Mouse (Mus musculus) ES-E14 (cell line): ENCODE results near the gene Col6a5. TPM values are rescaled to one million over a fixed set of nuclear protein-coding genes. Genes with fewer than 3 reads are reported as not detected.
A peak's percentile ranks its signal among the peaks of the same experiment; 100 is the strongest.

ENCODE experiments used
- DNase-seq: peaks from one replicate; pipeline ENCODE4 v3.0.0-alpha.2; 2013; ENCODE audit warnings: low read depth, low spot score
- H3K27ac ChIP-seq: 2 replicates; pipeline ENCODE4 v1.5.1; 2012; ENCODE audit warnings: low read depth, mild to moderate bottlenecking, low read length, moderate library complexity, mixed read lengths; ENCODE audit not compliant: poor library complexity, insufficient read depth, severe bottlenecking
- H3K36me3 ChIP-seq: 2 replicates; pipeline ENCODE4 v1.6.1; 2012; ENCODE audit warnings: mild to moderate bottlenecking, low read length, moderate library complexity, mixed read lengths; ENCODE audit not compliant: control insufficient read depth, poor library complexity, insufficient read depth, severe bottlenecking
- H3K4me1 ChIP-seq, 2 experiments: fragments of 150-350 bp in 1 of 2; sonication (generic) in 1 of 2; 2 replicates each; pipeline ENCODE4 v1.6.1; 2012; ENCODE audit warnings: low read length in 2 of 2, mild to moderate bottlenecking in 1 of 2, mixed read lengths in 1 of 2; ENCODE audit not compliant: control insufficient read depth in 2 of 2, insufficient read depth in 2 of 2, poor library complexity in 1 of 2
- H3K4me3 ChIP-seq, 2 experiments: fragments of 150-350 bp in 1 of 2; sonication (generic) in 1 of 2; 2 replicates each; pipeline ENCODE4 v1.5.1; 2012; ENCODE audit warnings: low read length in 2 of 2, low read depth in 1 of 2, mild to moderate bottlenecking in 1 of 2, mixed read lengths in 1 of 2; ENCODE audit not compliant: insufficient read depth in 1 of 2, poor library complexity in 1 of 2, severe bottlenecking in 1 of 2
- H3K9ac ChIP-seq: 2 replicates; pipeline ENCODE4 v1.6.1; 2012; ENCODE audit warnings: low read depth, mild to moderate bottlenecking, low read length, mixed read lengths; ENCODE audit not compliant: poor library complexity, insufficient read depth, severe bottlenecking
- H3K9me3 ChIP-seq: fragments of 150-350 bp; sonication (generic); 2 replicates; pipeline ENCODE4 v1.6.1; 2012; ENCODE audit warnings: low read depth, mild to moderate bottlenecking, low read length; ENCODE audit not compliant: control insufficient read depth, insufficient read depth
- CHD2 ChIP-seq: IDR thresholded peaks from 2 replicates; pipeline ENCODE4 v1.6.1; 2014; ENCODE audit warnings: mild to moderate bottlenecking, low read depth, low read length, inconsistent platforms
- HCFC1 ChIP-seq: IDR thresholded peaks from 2 replicates; pipeline ENCODE4 v1.6.1; 2012; ENCODE audit warnings: low read length, inconsistent platforms, borderline replicate concordance; ENCODE audit not compliant: insufficient read depth
- MAFK ChIP-seq: IDR thresholded peaks from 2 replicates; pipeline ENCODE4 v1.6.1; 2014; ENCODE audit warnings: mild to moderate bottlenecking, low read depth, low read length, inconsistent platforms; ENCODE audit not compliant: insufficient read depth
- ZC3H11A ChIP-seq: IDR thresholded peaks from 2 replicates; pipeline ENCODE4 v1.6.1; 2012; ENCODE audit warnings: low read depth, mild to moderate bottlenecking, inconsistent platforms, low read length, borderline replicate concordance
- ZNF384 ChIP-seq: IDR thresholded peaks from 2 replicates; pipeline ENCODE4 v1.6.1; 2012; ENCODE audit warnings: low read depth, low read length, inconsistent platforms
- in situ Hi-C, 2 experiments: fragments of 600-800 bp; cut with MboI; formaldehyde crosslinking; loops; one replicate each; pipeline ENCODE4 v1.15.1; 2025; ENCODE audit warnings: low sequenced_read_pairs in 2 of 2, inconsistent platforms in 1 of 2; ENCODE audit not compliant: unreplicated experiment in 2 of 2
- total RNA-seq: library from RNA; depleted of rRNA; stranded (reverse); fragments of 300-350 nt; gene quantifications from 2 replicates; pipeline ENCODE4 v1.2.3, GENCODE M21; 2012

Gene Col6a5
- total RNA-seq, 1 experiment: 4.2 TPM

DNA sequence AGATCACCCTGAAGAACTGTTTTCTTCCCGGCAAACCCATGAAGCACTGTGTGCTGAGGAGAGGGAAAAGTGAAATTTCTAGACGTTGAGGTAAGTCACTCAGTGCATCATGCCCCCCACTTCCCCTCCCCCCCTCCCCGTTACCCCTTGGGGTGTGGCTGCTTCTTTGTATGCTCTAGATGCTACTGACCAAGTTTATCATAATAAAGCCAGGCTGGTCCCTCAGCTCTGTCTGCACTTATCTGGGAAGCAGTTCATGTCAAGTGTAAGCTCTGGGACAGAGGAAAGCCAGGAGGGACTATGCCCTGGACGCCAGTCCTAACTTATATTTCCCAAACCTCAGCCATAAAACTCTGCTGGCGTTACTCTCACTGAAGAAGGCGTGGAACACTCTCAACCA lies 53.0 kb downstream of the Col6a5 start:
- DNase-seq: no peak
- no peak for TF ChIP-seq ZNF384
- no peak for TF ChIP-seq CHD2
- TF ChIP-seq HCFC1: no peak
- no peak for TF ChIP-seq ZC3H11A
- no peak for TF ChIP-seq MAFK
- H3K4me1 ChIP-seq: peaks cover 0 to 4% of the 10 kb centered on the region in 2 experiments; a peak in 2 of 4 replicates
- no peak overlapping the region for H3K9ac ChIP-seq
- no peaks in the 10 kb centered on the region for H3K36me3 ChIP-seq
- no peak overlapping the region for H3K4me3 ChIP-seq
- no peak overlapping the region for H3K27ac ChIP-seq
- in situ Hi-C loops: no loop called here
- H3K9me3 ChIP-seq: no peaks in the 10 kb centered on the region

DNA sequence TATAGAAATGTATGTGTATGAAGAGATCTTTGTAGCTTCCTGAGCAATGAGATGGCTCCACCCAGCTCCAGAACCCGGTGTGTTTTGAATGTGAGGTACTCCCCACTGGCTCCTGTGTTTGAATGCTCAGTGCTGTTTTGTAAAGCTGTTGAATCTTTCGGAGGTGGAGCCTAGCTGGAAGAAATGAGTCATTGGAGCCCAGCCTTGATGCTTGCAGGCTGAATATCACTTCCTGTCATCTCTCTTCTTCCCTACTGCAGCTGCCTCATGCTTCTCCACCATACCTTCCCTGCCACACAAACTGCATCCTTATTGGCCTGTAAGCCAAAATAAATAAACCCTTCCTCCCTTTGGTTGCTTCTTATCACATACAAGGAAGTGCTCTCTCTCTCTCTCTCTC lies 72.9 kb downstream of the Col6a5 start:
- Histone ChIP-seq H3K9ac (no peak overlapping the region), H3K36me3 (no peaks in the 10 kb centered on the region), H3K9me3 (no peaks in the 10 kb centered on the region), H3K4me3 (no peak overlapping the region), H3K27ac (no peak overlapping the region), H3K4me1 (peaks cover 0 to 8% of the 10 kb centered on the region in 2 experiments; a peak in 1 of 4 replicates)
- in situ Hi-C loops: no loop called here
- no peak for DNase-seq
- TF ChIP-seq MAFK (no peak), HCFC1 (no peak), CHD2 (no peak), ZC3H11A (no peak), ZNF384 (no peak)

DNA sequence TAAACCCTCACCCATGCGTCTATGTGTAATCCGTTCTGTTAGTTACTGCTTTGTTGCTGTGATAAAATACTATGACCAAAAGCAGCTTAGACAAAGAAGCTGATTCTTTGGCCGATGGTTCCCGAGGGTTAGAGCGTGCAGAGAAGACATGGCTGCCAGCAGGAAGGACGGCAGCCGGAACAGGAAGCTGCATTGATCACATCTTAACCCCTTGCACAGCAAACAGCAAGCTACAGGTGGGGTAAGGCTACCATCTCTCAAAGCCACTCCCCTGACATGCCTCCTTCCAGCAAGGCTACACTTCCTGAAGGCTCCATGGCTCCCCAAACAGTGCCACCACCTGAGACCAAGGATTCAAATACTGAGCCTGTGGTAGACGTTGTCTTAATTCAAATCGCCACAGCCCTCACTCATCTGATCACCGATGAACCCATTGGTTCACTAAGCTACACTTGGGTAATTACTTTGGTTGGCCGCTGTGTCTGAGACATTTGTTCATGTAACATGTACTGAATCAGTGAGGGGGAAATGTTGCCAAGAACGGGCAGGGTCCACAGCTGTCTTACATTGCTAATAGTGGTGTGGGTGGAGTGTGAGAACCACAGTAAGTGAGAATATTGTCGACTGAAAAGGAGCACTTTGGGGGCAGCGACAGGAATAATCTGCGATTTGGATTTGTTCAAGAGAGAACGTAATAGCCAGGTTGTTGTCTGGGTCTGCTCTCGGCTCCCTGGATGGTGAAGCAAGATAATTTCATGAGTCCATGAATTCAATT lies 75.6 kb downstream of the Col6a5 start:
- in situ Hi-C loops: no loop called here
- H3K9me3 ChIP-seq: no peaks in the 10 kb centered on the region
- H3K27ac ChIP-seq: no peak overlapping the region
- peak overlapping the region; percentile 2 to 48; a peak in 3 of 4 replicates for H3K4me3 ChIP-seq
- TF ChIP-seq HCFC1 (no peak), ZC3H11A (no peak), CHD2 (no peak), MAFK (no peak), ZNF384 (no peak)
- H3K36me3 ChIP-seq: no peaks in the 10 kb centered on the region
- peaks cover 0 to 8% of the 10 kb centered on the region in 2 experiments; a peak in 1 of 4 replicates for H3K4me1 ChIP-seq
- H3K9ac ChIP-seq: no peak overlapping the region
- no peak for DNase-seq

DNA sequence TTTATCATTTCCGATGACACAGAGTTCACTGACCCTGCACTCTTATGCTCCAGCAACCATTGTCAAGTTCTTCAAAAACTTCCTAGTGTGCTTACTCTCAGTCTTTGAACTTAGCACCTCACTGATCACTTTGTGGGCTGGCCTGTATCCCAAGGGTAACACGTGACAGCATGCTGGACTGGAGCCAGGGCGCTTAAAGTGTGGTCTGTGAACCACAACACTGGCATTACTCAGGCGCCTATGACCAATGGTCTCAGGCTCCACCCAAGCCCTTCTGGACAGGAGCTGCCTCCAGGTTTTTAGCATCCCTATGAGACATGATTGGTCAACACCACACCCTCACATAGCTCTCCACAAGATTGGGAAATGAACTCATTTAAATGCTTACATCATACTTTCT lies 79.7 kb downstream of the Col6a5 start:
- Histone ChIP-seq H3K4me3 (no peak overlapping the region), H3K9me3 (no peaks in the 10 kb centered on the region), H3K4me1 (peaks cover 4 to 13% of the 10 kb centered on the region in 2 experiments; a peak in 2 of 4 replicates), H3K9ac (no peak overlapping the region), H3K27ac (no peak overlapping the region), H3K36me3 (no peaks in the 10 kb centered on the region)
- in situ Hi-C loops: no loop called here
- TF ChIP-seq HCFC1: no peak
- TF ChIP-seq ZNF384: no peak
- no peak for TF ChIP-seq MAFK
- TF ChIP-seq CHD2: no peak
- no peak for TF ChIP-seq ZC3H11A
- no peak for DNase-seq
